Mouse (Mus musculus) thymus, postnatal 4 days (tissue): ENCODE measurements around the gene Szrd1.
"Not testable (repeated sequence)": the region's sequence is repeated elsewhere in the genome, so short reads cannot be mapped to it uniquely, and the experiment has no call there.

Source experiments
- DNase-seq: peaks from one replicate; pipeline ENCODE4 v3.0.0; 2021

Gene Szrd1

GRCm38 (mm10) chr4:141147112-141148008, 7.8 kb upstream of the Szrd1 start, which contains the start of gene Fbxo42:
Fbxo42 (plus strand) TSS chr4:141147913.
- peak; percentile 98 for DNase-seq

- no peak for DNase-seq
These were observed 7.0 kb upstream of the Szrd1 start for GRCm38 (mm10) chr4:141146491-141147033.

GRCm38 (mm10) chr4:141145124-141145523, 5.5 kb upstream of the Szrd1 start:
- not testable (repeated sequence) for DNase-seq

DNA sequence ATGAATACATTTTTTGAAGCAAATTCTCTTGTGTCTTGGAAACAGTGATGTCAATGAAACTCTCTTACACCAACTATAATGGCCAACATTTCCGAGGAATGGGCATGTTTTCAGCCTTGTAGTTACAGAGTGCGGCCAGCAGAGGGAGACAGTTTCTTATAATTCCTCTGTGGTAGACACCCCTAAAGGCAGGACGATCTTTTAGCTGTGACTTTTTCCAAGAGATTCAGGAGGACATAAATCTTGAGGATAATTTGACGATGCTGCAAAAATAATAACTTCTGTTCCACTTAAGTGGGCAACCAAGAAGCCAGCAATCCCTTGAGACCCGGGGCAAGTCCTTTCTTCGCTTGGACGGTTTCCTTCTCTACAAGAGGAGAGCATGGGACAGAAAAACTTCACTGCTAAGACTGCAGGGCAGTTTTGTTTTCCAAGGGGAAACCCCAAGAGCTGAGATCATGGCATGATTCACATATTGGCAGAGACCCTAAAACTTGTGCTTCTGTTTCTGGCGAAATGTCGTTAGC, 2.8 kb upstream of the Szrd1 start:
- DNase-seq = peak; percentile 85

DNA sequence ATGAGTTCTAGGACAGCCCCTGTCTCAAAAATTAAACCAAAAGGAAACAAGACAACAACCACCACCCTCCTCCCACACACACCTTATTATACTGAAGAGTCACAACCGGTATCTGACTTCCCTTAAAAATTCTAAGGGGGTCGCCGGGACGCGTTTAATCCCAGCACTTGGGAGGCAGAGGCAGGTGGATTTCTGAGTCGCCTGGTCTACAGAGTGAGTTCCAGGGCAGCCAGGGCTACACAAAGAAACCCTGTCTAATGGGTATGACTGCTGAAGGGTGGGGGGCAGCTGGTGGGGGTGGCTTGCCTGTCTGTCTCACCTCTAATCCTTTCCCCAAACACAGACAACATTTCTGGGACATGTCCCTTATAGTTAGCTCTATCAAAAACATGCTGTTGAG, 1.4 kb upstream of the Szrd1 start:
- DNase-seq = no peak

GRCm38 (mm10) chr4:141140354-141140753, 779 bp upstream of the Szrd1 start:
- not testable (repeated sequence) for DNase-seq

- DNase-seq = no peak
These were observed 1.0 kb downstream of the Szrd1 start for GRCm38 (mm10) chr4:141138425-141139115.

DNA sequence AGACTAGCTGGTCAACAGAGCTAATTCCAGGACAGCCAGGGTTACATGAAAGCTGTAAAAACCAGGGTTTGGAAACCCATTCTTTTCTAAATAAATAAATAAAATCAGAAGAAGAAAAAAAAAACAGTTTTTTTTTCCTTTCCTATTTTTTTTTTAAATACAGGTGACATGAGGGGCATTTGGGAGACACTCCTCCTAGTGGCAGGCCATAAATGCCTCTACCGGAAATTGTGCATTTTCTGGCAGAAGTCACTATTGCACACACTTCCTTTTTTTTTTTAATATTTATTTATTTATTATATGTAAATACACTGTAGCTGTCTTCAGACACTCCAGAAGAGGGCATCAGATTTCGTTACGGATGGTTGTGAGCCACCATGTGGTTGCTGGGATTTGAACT, 1.8 kb downstream of the Szrd1 start:
- not testable (repeated sequence) for DNase-seq

DNA sequence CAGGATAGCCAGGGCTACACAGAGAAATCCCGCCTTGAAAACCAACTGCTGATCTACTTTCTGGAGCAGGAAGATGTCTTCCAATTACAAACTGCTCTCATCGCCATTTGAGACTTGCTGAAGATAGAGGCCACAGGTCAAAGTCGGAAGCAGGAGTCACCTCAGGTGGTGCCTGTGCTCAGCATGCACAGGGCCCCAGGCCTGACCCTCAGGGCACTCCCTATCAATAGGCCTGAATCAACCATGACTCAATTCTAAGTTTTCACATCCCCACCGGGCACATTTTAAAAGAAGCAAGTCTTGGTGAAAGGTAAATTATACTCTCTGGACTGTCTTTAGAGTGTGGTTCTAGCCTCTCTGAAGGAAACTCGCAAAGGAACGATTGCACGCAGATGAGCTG, 3.4 kb downstream of the Szrd1 start:
- DNase-seq = no peak

DNA sequence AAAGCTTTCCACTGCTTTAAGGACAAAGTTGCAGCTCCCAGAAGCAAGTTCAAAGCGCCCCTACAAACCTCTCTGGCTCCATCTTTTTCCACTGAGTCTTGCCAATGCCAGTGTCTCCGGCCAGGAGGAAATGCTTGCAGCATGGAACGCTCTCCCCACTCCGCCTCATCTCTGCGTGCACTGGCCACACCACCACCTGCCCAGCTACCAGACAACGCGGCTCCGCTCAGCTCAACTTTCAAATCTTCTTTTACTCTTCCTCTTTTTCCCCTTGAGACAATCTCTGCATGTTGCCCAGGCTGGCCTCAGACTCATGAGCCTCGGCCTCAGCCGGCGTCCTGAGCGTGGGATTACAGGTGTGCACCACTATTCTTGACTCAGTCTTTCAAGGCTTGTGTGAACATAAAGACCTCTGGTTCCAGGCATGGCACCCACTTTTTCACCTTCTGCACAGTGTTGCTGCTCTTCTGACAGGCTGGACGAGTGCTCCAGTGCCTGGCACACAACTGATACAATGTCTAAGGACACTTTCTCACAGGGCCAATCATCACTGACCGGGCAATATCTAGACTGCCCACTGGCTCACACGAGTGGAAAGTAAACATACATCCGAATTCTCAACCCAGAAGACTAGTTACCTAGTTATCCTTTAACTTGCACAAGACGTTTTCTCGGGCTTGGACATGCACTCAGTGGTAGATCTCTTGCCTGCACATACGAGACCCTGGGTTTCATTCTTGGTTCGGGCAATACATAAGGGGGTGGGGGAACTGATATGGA, 4.6 kb downstream of the Szrd1 start:
- no peak for DNase-seq

GRCm38 (mm10) chr4:141134031-141134441, 5.5 kb downstream of the Szrd1 start:
- no peak for DNase-seq

DNA sequence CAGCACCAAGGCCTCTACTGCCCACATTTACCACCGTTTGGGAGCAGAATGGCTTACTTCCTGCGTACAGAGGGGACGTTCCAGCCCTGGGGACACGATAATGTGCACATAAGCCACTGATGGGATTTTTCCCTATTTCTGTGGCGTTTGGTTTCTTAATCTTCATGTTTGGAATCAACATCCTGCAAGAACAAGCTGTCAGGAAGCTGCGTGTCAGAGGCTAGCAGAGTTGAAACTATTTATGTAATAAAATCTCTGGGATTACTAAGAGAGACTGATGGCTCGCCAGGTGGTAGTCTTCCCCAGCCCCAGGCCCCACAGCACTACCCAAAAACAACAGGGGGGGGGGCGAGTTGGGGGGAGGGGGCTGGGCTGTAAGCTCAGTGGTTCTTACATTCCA, 6.3 kb downstream of the Szrd1 start:
- DNase-seq = no peak

GRCm38 (mm10) chr4:141132191-141132590, 7.4 kb downstream of the Szrd1 start:
- DNase-seq = no peak

DNA sequence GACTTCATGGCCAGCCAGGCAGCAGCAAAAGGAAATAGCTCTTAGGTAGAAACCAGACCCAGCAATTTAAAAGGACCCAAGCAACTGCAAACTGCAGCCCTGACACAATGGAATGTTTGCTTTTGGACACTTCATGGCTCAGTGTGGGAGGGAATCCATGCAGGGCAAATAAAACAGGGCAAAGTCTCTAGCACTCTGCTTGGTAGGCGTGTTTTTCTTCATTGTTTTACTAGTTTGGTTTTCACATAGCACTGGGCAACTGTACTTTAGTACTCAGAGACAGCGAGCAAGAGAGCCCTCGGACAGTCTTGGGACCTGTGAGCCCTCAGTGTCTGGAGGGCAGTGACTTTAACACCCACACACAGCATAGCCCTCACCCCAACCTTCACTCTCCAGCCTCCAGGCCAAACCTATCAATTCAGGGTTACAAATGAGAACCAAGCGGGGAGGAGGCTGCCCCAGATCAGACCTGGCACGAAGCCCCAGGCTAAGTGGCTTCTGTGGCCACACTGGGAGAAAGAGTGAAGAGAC, 8.0 kb downstream of the Szrd1 start:
- no peak for DNase-seq

DNA sequence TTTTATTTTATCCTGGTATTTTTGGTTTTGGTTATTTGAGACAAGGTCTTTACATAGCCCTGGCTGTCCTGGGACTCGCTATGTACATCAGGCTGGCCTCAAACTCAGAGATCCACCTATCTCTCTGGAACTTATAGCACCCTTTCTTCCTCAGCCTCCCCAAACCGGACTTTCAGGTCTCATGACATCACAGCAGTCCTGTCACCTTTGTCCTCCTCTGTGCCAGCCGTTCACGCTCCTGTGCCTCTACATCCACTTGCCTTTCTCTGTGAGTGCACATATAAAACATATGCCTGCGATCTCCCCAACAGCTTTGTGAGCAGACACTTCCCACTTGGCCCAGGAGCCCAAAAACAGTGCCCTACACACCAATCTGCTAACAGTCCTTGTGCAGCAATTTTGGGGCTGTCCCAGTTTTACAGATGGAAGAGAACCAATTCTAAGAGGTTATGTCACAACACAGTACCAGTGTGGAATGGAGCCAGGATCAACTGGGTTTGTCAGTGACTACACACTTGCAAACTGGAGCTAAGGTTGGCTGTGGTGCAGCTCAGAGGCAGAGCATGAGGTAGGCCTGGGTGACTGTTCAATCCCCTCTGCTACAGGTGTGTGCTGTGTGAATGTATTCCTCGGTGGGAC, 8.8 kb downstream of the Szrd1 start:
- DNase-seq = no peak

- no peak for DNase-seq
These were observed 10.3 kb downstream of the Szrd1 start for GRCm38 (mm10) chr4:141129190-141129710.

GRCm38 (mm10) chr4:141123065-141123464, 16.5 kb downstream of the Szrd1 start:
- DNase-seq = no peak

- no peak for DNase-seq
These were observed 16.9 kb downstream of the Szrd1 start for GRCm38 (mm10) chr4:141122663-141123062.

DNA sequence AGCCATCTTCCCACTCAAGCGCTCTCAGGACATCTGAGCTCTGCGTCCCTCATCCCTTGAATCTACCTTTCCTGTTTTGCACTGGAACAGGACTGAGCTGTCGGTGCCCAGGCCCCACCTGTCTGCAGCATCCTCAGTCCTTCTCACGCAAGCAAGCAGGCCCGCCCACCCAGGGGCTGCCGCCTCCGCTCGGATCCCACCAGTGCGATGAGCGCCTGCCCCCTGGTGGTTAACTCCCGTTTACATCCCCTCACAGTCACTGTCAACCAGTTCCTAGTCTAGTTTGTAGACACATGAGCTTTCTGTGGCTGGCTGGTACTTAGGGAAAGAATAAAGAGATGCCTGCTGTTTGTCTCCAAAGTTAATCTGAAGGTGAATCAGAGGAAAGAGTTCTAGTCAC, 18.9 kb downstream of the Szrd1 start:
- DNase-seq = peak; percentile 86

- DNase-seq = no peak
These were observed 20.9 kb downstream of the Szrd1 start for GRCm38 (mm10) chr4:141118691-141119090.

- no peak for DNase-seq
These were observed 24.2 kb downstream of the Szrd1 start for GRCm38 (mm10) chr4:141115398-141115797.

- no peak for DNase-seq
These were observed 25.0 kb downstream of the Szrd1 start for GRCm38 (mm10) chr4:141114521-141114981.
